Comparison of ENCODE assay signal across 24 mouse cellular contexts in the genomic region with DNA sequence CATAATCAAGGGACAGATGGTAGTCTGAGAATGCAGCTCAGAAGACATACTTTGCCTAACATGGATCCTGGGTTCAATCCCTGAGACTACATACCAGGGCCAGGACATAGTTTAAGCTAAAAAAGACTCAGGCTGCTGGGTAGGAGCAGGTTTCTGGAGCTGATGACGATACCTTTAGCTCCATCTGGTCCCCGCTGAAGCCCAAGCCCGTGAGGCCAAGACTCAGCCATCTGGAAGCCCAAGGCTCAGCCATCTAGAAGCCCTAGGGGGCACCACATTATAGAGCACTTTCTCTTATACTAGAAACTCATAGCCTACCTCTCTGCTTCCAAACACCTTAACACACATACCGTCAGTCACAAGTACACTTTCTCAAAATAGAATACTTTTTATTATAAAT. TPM values are rescaled to one million over a fixed set of nuclear protein-coding genes. Genes with fewer than 3 reads are reported as not detected.
"Had no signal": no experiment of that assay in that cellular context is flagged by ENCODE, and none has a peak within 500 bp of the region (broad histone marks: within the 10 kb centered on the region; RNA-seq: fewer than 3 reads in every experiment).

No protein-coding gene starts in this region.

- H3K27ac ChIP-seq: left cerebral cortex, adult 2 months; liver, embryonic 14.5 days; stomach, embryonic 15.5 days had no signal

- H3K4me2 ChIP-seq: lung, embryonic 15.5 days; midbrain, embryonic 11.5 days; stomach, embryonic 15.5 days had no signal

- H3K9ac ChIP-seq: liver, embryonic 14.5 days; lung, embryonic 15.5 days; stomach, embryonic 15.5 days had no signal

- DNase-seq: layer of hippocampus, postnatal 36 days; lung, adult 18-20 months; lung, postnatal 10 days; lung, postnatal 36 days; midbrain, embryonic 14.5 days; right cerebral cortex, postnatal 25 days; spleen, adult 18-20 months; thymus, postnatal 25 days had no signal

- H3K9me3 ChIP-seq: lung, embryonic 15.5 days; stomach, embryonic 15.5 days had no signal

- H3K27me3 ChIP-seq: lung, embryonic 15.5 days; stomach, embryonic 15.5 days had no signal

- H3K4me3 ChIP-seq: left cerebral cortex, adult 2 months; lung, embryonic 15.5 days; stomach, embryonic 15.5 days had no signal

RNA-seq across cellular contexts. Expression of a gene that starts 29.8 kb away (rescaled TPM):
- total RNA-seq: layer of hippocampus, postnatal 10 days; layer of hippocampus, postnatal 36 days; left cerebral cortex, adult 2 months; left cerebral cortex, postnatal 10 days; left cerebral cortex, postnatal 36 days; liver, adult 2 months; megakaryocyte progenitor cell, adult 5-6 weeks; megakaryocyte-erythroid progenitor cell, adult 5-6 weeks; midbrain, postnatal 0 days had no signal
- polyA plus RNA-seq: kidney, embryonic 14.5 days; limb, embryonic 11.5 days; liver, adult 2 months; liver, embryonic 14.5 days; lung, embryonic 15.5 days; midbrain, embryonic 11.5 days; midbrain, embryonic 14.5 days; midbrain, postnatal 0 days; neural tube, embryonic 11.5 days; neural tube, embryonic 14.5 days had no signal
